Mouse (Mus musculus): Measurements from ENCODE around the gene Mrpl27.

DNA sequence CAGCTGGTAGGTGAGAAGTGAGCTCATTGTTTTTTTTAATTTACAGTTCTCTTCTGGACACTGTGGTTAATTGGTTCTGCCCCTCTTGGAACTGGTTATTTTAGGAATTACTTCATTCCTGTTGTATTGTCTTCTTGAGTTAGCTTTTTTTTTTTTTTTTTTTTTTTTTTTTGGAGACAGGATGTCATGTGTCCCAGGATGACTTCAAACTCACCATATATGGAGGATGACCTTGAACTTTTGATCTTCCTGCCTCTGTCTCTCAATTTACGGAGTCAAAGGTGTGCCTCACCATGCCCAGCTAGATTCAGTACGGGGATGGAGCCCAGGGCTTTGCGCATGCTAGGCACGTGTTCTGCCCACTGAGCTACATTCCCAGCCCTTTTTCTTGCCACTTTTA is 28.1 kb downstream of the Mrpl27 start:
- TF ChIP-seq GATA1 (IDR thresholded peaks at IDR 0.05; ENCODE audit: low read length), result no peak
- TF ChIP-seq TAL1 (IDR thresholded peaks at IDR 0.05; ENCODE audit: low read length), result no peak

Data from erythroblast, embryonic 14.5 days (primary cell).